Mouse (Mus musculus): ENCODE results near the gene Fat4.
A peak's percentile ranks its signal among the peaks of the same experiment; 100 is the strongest.

Fat4 gene

GRCm38 (mm10) chr3:38886890-38887355 is at the start of gene Fat4:
Gene Fat4, plus strand, starts transcription at chr3:38886940.
- DNase-seq = peak; percentile 27 to 29

GRCm38 (mm10) chr3:38839438-38839837 is 47.3 kb upstream of the Fat4 start:
- DNase-seq = no peak

GRCm38 (mm10) chr3:38843000-38843538 is 43.7 kb upstream of the Fat4 start:
- no peak for DNase-seq

GRCm38 (mm10) chr3:38846602-38847382 is 39.9 kb upstream of the Fat4 start:
- no peak for DNase-seq

DNA sequence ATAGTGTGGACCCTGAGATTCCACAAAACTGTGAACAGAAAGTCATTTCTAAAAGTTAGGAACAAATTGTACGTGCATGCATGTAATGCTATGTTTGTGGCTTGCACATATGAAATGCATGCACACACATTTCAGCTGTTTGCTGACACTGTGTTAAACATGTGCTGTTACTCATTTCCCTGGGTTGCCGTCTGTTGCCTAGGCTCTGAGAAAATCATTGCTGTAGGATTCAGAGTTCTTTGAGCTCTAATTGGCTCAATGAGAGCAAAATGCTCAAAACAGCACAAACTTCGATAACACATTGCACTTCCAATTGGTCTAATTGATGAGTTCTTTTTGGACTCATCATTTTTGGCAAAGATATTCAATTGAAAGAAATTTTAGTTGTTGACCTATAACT is 37.7 kb upstream of the Fat4 start:
- no peak for DNase-seq

GRCm38 (mm10) chr3:38849536-38849935 is 37.2 kb upstream of the Fat4 start:
- DNase-seq = peak; percentile 37 to 65

DNA sequence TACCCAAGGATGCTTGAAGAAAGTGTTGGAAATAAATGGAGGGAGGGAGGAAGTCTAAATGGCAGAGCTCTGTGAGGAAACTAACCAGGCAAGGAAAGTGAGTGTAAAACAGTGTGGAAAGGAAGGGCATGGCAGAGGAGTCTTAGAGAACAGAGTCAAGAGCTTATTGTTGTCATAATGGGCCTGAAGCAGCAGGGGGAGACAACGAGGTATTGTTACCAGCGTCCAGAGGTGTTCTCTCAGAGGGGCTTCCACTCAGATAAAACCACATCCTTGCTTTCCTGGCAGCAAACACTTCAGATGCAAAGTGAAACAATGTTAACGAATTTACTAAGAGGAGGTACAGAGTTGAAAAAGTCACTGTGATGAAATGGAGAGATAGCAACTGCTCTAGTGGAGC is 33.1 kb upstream of the Fat4 start:
- no peak for DNase-seq

GRCm38 (mm10) chr3:38860683-38861082 is 26.1 kb upstream of the Fat4 start:
- DNase-seq = no peak

DNA sequence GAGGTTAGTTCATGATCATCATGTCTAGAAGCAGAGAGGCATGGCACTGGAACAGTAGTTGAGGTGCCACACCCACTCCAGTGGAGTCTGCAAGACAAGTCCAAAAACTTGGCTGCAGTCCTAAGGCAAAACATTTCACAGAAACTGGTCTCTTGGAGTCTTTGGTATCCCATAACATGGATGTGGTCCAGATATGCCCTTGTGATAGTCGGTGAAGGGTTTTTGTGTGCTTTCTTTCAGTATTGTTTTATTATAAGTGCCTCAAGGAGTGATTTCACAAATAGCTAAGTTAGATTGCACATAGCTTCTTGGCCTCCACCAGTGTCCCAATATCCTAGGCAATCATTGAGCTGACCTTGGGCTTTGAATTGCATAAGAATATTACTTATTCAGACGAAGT is 15.4 kb upstream of the Fat4 start:
- no peak for DNase-seq

GRCm38 (mm10) chr3:38875872-38876271 is 10.9 kb upstream of the Fat4 start:
- DNase-seq = no peak

GRCm38 (mm10) chr3:38876706-38877105 is 10.0 kb upstream of the Fat4 start:
- DNase-seq = no peak

- DNase-seq = peak; percentile 20 to 66
These were observed 4.0 kb upstream of the Fat4 start for GRCm38 (mm10) chr3:38882778-38883177.

GRCm38 (mm10) chr3:38883676-38884075 is 3.1 kb upstream of the Fat4 start:
- no peak for DNase-seq

DNA sequence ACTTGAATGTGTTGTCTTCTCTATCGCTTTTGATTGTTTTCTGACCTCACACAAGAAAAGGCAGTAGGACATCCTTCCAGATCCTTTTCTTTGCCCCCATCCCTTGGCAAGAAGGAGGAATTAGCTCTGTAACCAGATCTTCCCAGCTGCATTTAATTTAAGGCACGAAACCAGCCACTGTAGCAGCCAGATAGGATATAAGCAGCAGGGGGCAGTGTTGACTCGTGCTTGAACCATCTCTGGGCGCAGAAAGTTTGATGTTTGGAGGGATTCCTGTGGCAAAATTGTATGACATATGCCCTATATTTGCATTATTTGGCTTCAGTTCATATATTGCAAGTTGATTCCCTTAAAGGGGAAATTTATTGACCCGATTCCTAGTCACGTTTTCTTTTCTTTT is 2.5 kb upstream of the Fat4 start:
- peak; percentile 77 to 85 for DNase-seq

- peak; percentile 30 to 38 for DNase-seq
These were observed 1.8 kb upstream of the Fat4 start for GRCm38 (mm10) chr3:38884919-38885418.

GRCm38 (mm10) chr3:38885481-38886001 is 1.2 kb upstream of the Fat4 start:
- peak; percentile 72 to 81 for DNase-seq

DNA sequence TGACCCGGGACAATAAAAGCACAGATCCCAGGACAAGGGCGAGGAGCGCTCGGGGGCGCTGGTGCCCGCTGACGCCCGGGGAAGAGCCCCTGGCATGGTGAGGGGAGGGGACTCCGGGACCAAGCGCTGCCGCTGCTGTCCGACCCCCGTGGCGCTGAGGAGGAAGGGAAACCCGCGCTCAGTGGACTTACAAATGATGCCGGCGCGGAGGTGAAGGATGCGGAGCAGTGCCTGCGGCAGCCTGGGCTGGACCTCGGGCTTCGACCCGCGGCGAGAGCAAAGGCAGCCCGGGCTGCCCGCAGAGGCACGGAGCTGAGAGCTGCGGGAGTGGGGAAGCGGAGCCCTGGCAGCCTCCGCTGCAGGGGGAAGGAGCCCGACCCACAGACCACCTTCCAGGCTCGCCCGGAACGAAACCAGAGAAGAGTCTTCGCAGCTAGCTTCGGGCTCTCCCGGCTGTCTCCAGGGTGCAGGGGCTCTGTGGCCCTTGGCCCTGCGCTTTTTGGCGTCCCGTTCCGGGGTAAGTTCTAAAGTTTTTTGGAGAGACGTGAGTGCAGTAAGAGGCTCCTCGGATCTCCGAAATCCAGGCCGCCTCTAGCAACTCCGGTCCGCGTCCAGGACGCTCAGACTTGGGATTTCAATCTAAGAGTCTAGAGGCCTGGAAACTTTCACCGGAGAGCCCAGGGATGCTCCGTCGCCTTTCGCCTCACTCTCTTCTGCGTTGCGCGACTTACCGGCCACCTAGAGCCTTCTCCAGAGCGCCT is 499 bp upstream of the Fat4 start:
- peak; percentile 33 to 57 for DNase-seq

DNA sequence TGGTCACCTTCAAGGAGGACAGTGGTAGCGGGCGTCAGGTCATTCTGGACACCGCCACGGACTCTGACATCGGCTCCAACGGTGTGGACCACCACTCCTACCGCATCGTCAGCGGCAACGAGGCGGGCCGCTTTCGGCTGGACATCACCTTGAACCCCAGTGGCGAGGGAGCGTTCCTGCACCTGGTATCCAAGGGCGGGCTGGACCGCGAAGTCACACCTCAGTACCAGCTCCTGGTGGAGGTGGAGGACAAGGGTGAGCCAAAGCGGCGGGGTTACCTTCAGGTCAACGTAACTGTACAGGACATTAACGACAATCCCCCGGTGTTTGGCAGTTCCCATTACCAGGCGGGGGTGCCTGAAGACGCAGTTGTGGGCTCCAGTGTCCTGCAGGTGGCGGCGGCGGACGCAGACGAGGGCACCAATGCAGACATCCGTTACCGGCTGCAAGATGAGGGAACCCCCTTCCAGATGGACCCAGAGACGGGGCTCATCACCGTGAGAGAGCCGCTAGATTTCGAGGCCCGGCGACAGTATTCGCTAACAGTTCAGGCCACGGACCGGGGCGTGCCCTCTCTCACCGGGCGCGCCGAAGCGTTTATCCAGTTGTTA is 746 bp downstream of the Fat4 start:
- peak; percentile 63 to 68 for DNase-seq

GRCm38 (mm10) chr3:38888111-38888510 is 1.4 kb downstream of the Fat4 start:
- peak; percentile 86 to 90 for DNase-seq

DNA sequence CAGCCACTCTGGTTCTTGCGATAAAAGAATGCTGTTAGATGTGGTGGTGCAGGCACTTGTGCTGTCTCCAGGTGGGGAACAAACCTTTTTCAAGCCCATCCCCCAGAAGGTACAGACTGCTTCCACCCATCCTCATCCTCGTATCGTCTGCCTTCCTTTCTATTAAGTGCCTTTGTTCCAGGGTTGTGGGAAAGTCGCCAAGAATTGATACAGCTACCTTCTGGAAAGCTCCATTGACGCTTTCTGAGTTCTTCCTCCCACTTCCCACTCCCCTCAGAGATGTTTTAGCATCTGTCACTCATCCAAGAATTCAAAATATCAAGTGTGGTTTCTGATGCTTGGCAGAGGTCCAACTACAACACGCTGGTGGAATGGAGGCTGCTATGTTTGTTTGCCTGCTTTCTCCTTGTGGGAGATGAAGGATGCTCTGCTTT is 6.1 kb downstream of the Fat4 start:
- peak in 1 of 2 experiments; percentile 14 for DNase-seq

GRCm38 (mm10) chr3:38900839-38901238 is 14.1 kb downstream of the Fat4 start:
- no peak for DNase-seq

DNA sequence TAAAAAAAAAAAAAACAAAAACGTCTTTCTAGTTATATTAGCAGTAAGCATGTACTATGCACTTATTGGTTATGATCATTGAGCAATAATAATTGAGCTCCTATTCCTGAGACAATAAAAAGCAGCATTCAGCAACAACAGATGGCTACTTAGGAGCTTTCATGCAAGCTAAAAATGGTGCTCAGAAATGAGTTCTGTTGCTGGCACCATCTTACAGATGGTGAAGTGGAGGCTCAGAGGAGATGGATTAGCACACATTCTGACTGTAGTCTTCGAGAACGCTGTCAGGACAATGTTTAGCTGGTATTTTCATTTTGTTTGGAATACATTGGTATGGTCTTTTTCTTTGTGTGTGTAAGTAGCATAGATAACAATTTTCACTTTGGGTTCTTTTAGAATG is 20.1 kb downstream of the Fat4 start:
- DNase-seq = no peak
